Mouse (Mus musculus): ENCODE measurements around the gene Lbx1.

DNA sequence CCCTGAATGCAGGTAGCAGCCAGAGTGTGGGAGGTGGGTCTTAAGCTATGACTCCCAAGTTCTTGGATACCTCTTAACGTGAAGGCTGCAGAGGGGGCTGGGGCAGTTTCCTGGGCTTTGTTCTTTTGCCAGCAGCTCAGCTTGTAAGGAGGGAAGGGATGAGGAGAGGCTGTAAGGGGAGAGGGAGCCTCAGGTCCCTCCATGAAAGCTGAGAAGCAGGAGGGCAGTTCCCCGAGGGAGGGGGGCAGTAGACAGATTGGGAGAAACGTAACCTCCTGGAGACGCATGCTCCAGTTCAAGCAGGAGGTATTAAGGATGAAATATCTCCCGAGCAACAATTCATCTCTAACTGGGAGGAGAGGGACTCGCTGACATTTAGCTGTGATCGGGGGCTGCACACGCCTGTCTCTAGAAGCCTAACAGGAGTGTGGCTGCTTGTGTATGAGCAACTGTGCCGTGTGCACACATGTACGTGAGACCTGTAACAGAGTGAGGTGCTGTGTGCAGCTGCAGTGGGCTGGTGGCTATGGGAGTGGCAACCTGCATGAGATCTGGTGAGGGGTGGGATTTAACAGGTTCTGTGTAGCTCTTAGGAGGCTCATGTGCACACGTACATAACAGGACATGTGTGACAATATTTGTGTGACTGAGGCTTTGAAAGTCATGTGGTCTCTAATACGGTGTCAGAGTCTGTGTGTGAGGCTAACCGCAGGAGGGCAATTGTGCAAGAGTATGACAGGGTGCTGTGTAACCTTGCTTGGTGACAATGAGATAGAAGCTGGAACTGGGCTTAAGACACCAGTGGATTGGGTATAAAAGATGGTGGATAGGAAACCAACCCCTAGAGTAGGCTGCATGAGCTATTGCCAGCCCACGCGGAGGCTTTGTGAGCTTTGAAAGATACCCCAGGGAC is 22.1 kb upstream of the Lbx1 start:
- TF ChIP-seq CTCF (IDR thresholded peaks at IDR 0.05; ENCODE audit: borderline replicate concordance, extremely low read depth, insufficient read depth, insufficient read length) (no peak), POLR2A (IDR thresholded peaks at IDR 0.05; ENCODE audit: borderline replicate concordance, extremely low read depth, insufficient read depth, insufficient read length, poor library complexity, severe bottlenecking) (no peak)
